Mouse (Mus musculus): Measurements from ENCODE around the gene Cmtr2.

The Cmtr2 gene

GRCm38 (mm10) chr8:110265796-110266305 lies 50.4 kb downstream of the Cmtr2 start:
- no peak for DNase-seq (ENCODE audit: low spot score)

DNA sequence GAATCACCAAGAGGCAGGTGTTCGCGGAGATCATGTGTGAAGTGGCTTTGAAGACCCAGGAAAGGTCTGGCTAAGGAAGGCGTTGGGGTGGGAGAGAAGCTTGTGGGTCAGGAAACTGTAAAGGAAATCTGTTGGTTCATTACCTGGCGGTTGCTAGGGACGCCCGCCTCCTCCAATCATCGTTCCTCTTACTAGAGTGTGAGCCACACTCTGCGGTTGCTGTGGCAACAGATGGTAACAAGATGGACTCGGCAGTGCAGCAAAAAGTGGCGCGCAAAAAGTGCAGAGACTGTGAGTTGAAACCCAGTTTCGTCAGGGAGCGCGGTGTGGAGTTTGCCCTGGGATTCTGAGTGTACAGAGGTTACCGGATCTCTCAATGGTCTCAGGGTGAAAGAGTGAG lies 51.3 kb downstream of the Cmtr2 start, which contains the start of gene Hydin:
Gene Hydin (plus strand): TSS at position 237 of the 400 bp plus-strand sequence.
- peak; percentile 26 for DNase-seq (ENCODE audit: low spot score)

DNA sequence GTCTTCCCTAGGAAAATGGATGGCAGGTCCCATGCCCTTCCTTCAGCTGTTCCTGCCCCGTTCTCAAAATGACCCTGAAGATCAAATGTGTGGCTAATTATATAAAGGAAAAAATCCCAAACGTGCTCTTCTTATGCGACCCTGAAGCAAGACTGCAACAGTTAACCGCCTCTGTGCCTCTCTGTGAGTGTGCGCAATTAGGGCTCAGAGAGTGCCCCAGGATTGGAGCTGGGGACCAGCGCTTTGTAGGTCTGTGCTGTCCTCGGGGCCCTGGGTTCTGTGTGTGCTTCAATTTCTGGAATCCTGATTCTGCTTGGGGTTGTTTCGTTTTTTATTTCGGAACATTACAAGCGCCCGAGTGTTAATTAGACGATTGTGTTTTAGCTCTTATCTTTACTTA lies 51.8 kb downstream of the Cmtr2 start:
- no peak for DNase-seq (ENCODE audit: low spot score)

DNA sequence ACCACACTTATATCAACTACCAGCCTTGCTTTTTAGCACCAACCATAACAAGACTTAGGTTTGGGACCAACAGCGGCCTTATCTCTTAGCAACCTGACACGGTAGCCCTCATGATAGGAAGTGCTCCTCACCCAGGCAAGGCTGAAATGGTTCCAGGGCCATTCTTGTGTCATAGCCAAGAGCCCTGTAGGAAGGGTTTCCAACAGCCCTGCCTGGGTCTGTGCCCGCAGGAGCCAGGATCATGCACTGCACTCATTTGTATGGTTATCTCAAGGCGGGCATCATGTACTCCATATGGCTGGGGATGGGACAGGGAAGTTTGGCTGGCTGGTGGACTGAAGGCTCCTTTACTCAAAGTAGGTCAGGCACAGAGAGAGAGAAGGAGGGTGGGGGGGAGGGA lies 55.2 kb downstream of the Cmtr2 start:
- DNase-seq (ENCODE audit: low spot score): no peak

- no peak for DNase-seq (ENCODE audit: low spot score)
Measured at GRCm38 (mm10) chr8:110273394-110273793, 57.9 kb downstream of the Cmtr2 start.
